In genomic region chr7:126778147-126778546, GRCm38 (mm10) we compare ENCODE assay signal across 8 mouse cellular contexts. TPM values are rescaled to one million over a fixed set of nuclear protein-coding genes. Genes with fewer than 3 reads are reported as not detected.
DNase-seq lines count a peak whose midpoint lies in the region; ATAC-seq and TF ChIP-seq lines count a peak whose summit lies in the region.

No protein-coding gene starts in this region.

- WGBS in heart, adult 2 months, result 86% methylated on average over 3 of the region's 3 CpGs
- 84% methylated on average over 3 of the region's 3 CpGs for WGBS in forebrain, postnatal 0 days
- WGBS in liver, embryonic 15.5 days (ENCODE audit: insufficient replicate concordance), result 97% methylated on average over 3 of the region's 3 CpGs

- no peak for ATAC-seq in forebrain, postnatal 0 days
- no peak for ATAC-seq in liver, embryonic 15.5 days (ENCODE audit: insufficient read depth)
- no peak for ATAC-seq in megakaryocyte progenitor cell, adult 5-6 weeks (replicated peaks; ENCODE audit: poor library complexity)

- H3K36me3 ChIP-seq in heart, adult 2 months (ENCODE audit: control insufficient read depth, insufficient read depth, low read length), result peaks cover 5% of the 10 kb centered on the region
- peaks cover 50% of the 10 kb centered on the region for H3K36me3 ChIP-seq in E14TG2a.4 (ENCODE audit: insufficient read depth, low read length)
- peaks cover 10% of the 10 kb centered on the region; the same call in 1 of the 2 replicates for H3K36me3 ChIP-seq in forebrain, postnatal 0 days (ENCODE audit: insufficient read depth)
- peaks cover 26% of the 10 kb centered on the region for H3K36me3 ChIP-seq in liver, embryonic 15.5 days (replicated peaks)

- H3K9me3 ChIP-seq in E14TG2a.4 (ENCODE audit: low read length), result no peaks in the 10 kb centered on the region
- H3K9me3 ChIP-seq in forebrain, postnatal 0 days (ENCODE audit: low read length), result no peaks in the 10 kb centered on the region
- H3K9me3 ChIP-seq in liver, embryonic 15.5 days (replicated peaks), result no peaks in the 10 kb centered on the region

- H3K4me3 ChIP-seq in heart, adult 2 months, result peak overlapping the region; percentile 84
- H3K4me3 ChIP-seq in E14TG2a.4 (replicated peaks; ENCODE audit: low read length), result peak overlapping the region; percentile 85
- H3K4me3 ChIP-seq in forebrain, postnatal 0 days (ENCODE audit: low read depth, low read length), result no peak overlapping the region
- peak overlapping the region; percentile 87 for H3K4me3 ChIP-seq in liver, embryonic 15.5 days (replicated peaks)

- H3K4me1 ChIP-seq in heart, adult 2 months (ENCODE audit: control insufficient read depth, insufficient read depth, low read length), result peaks cover 12% of the 10 kb centered on the region
- H3K4me1 ChIP-seq in E14TG2a.4 (replicated peaks; ENCODE audit: low read depth, low read length), result peaks cover 90% of the 10 kb centered on the region
- H3K4me1 ChIP-seq in forebrain, postnatal 0 days (ENCODE audit: insufficient read depth), result peaks cover 20% of the 10 kb centered on the region
- peaks cover 92% of the 10 kb centered on the region for H3K4me1 ChIP-seq in liver, embryonic 15.5 days (replicated peaks)

- H3K79me2 ChIP-seq in heart, adult 2 months (replicated peaks; ENCODE audit: control insufficient read depth, insufficient read depth, low read length), result peaks cover 5% of the 10 kb centered on the region

- no peak for TF ChIP-seq CTCF in heart, adult 2 months (IDR thresholded peaks at IDR 0.05)
- no peak for TF ChIP-seq CTCF in E14TG2a.4 (conservative IDR thresholded peaks at IDR 0.05; ENCODE audit: low read length)
- TF ChIP-seq CTCF in forebrain, postnatal 0 days (IDR thresholded peaks at IDR 0.05; ENCODE audit: low read depth), result no peak

- H3K27ac ChIP-seq in heart, adult 2 months, result peak overlapping the region; percentile 99; the same call in 1 of the 2 replicates
- H3K27ac ChIP-seq in forebrain, postnatal 0 days (ENCODE audit: low read depth, low read length), result no peak overlapping the region
- H3K27ac ChIP-seq in liver, embryonic 15.5 days (replicated peaks), result 0 out of 2 replicates have a peak overlapping the region, but pooled peaks have one; percentile 1

- H3K4me2 ChIP-seq in forebrain, postnatal 0 days (ENCODE audit: low read depth), result peak overlapping the region; percentile 93
- peak overlapping the region; percentile 93 for H3K4me2 ChIP-seq in liver, embryonic 15.5 days

- no peaks in the 10 kb centered on the region for H3K27me3 ChIP-seq in heart, adult 2 months (ENCODE audit: control insufficient read depth, insufficient read depth, low read length)
- no peaks in the 10 kb centered on the region for H3K27me3 ChIP-seq in E14TG2a.4 (ENCODE audit: insufficient read depth, low read length)
- H3K27me3 ChIP-seq in forebrain, postnatal 0 days (ENCODE audit: insufficient read depth, low read length), result no peaks in the 10 kb centered on the region
- no peaks in the 10 kb centered on the region for H3K27me3 ChIP-seq in liver, embryonic 15.5 days

- no peak for DNase-seq in heart, adult 2 months
- DNase-seq in heart, adult 8-10 months (ENCODE audit: low spot score), result no peak
- no peak for DNase-seq in forebrain, postnatal 0 days
- no peak for DNase-seq in thymus, postnatal 36 days
- DNase-seq in adrenal gland, postnatal 36 days, result no peak

- no peak overlapping the region; the same call in 1 of the 2 replicates for H3K9ac ChIP-seq in heart, adult 2 months (ENCODE audit: low read depth, low read length)
- H3K9ac ChIP-seq in forebrain, postnatal 0 days, result peak overlapping the region; percentile 96; the same call in 1 of the 2 replicates
- peak overlapping the region; percentile 100; the same call in 1 of the 2 replicates for H3K9ac ChIP-seq in liver, embryonic 15.5 days

- no peak for TF ChIP-seq EP300 in heart, adult 2 months (IDR thresholded peaks at IDR 0.05; ENCODE audit: insufficient read depth, low read depth, low read length)

- no peak for TF ChIP-seq POLR2A in heart, adult 2 months (IDR thresholded peaks at IDR 0.05; ENCODE audit: insufficient read depth, low read depth, low read length)

- intact Hi-C loops in heart, adult 2 months (cut with DNase I), result no loop called here

RNA-seq across cellular contexts. Expression of gene Ypel3, which starts 1.4 kb away (rescaled TPM):
- total RNA-seq in heart, adult 2 months (2021), result 10 to 100 TPM; 60.2 to 89.9 TPM
- polyA plus RNA-seq in heart, adult 2 months (2012; rRNA removed), result 115 and 144 TPM in 2 replicates
- total RNA-seq in heart, adult 8-10 months (2022), result 10 to 100 TPM; 46.6 to 99.6 (median 72.6) TPM
- total RNA-seq in forebrain, postnatal 0 days (2014; rRNA removed), result 162 and 237 TPM in 2 replicates
- 223 and 250 TPM in 2 replicates for polyA plus RNA-seq in forebrain, postnatal 0 days (2015; fragmentation: Nextera tagmentation; extraction: Ambion mirVana)
- 103 and 119 TPM in 2 replicates for polyA plus RNA-seq in liver, embryonic 15.5 days (2015; fragmentation: Nextera tagmentation; extraction: Ambion mirVana)
- 100 to 1,000 TPM in 1 of 2 experiments, 10 to 100 TPM in 1; 88.9 to 157 TPM for total RNA-seq in adrenal gland, postnatal 36 days (2021)
- 25.4 and 32.4 TPM in 2 replicates for total RNA-seq in megakaryocyte progenitor cell, adult 5-6 weeks (2015)
- total RNA-seq in megakaryocyte progenitor cell, adult 5-6 weeks (2017), result 11.8 and 15.1 TPM in 2 replicates

RNA-seq across cellular contexts. Expression of gene Tbx6, which starts 3.1 kb away (rescaled TPM):
- total RNA-seq in heart, adult 2 months (2021), result under 1 TPM; 0.44 to 0.66 TPM
- 2.3 and 2.9 TPM in 2 replicates for polyA plus RNA-seq in heart, adult 2 months (2012; rRNA removed)
- total RNA-seq in heart, adult 8-10 months (2022), result under 1 TPM; 0.40 to 0.49 (median 0.42) TPM
- 0.31 and 0.38 TPM in 2 replicates for total RNA-seq in forebrain, postnatal 0 days (2014; rRNA removed)
- 0.10 and 0.11 TPM in 2 replicates for polyA plus RNA-seq in forebrain, postnatal 0 days (2015; fragmentation: Nextera tagmentation; extraction: Ambion mirVana)
- 0.50 and 0.79 TPM in 2 replicates for polyA plus RNA-seq in liver, embryonic 15.5 days (2015; fragmentation: Nextera tagmentation; extraction: Ambion mirVana)
- total RNA-seq in adrenal gland, postnatal 36 days (2021), result under 1 TPM; 0.46 to 0.70 TPM
- 0.34 and 0.42 TPM in 2 replicates for total RNA-seq in megakaryocyte progenitor cell, adult 5-6 weeks (2015)
- total RNA-seq in megakaryocyte progenitor cell, adult 5-6 weeks (2017), result 0.14 TPM in 1 of 2 replicates, not detected in the other

RNA-seq across cellular contexts. Expression of gene Gdpd3, which starts 12.0 kb away (rescaled TPM):
- total RNA-seq in heart, adult 2 months (2021), result 1 to 10 TPM; 1.3 TPM
- polyA plus RNA-seq in heart, adult 2 months (2012; rRNA removed), result 4.3 and 75.7 TPM in 2 replicates
- 1 to 10 TPM; 1.3 to 2.2 (median 1.8) TPM for total RNA-seq in heart, adult 8-10 months (2022)
- total RNA-seq in forebrain, postnatal 0 days (2014; rRNA removed), result 1.2 and 2.5 TPM in 2 replicates
- polyA plus RNA-seq in forebrain, postnatal 0 days (2015; fragmentation: Nextera tagmentation; extraction: Ambion mirVana), result 0.93 and 0.97 TPM in 2 replicates
- polyA plus RNA-seq in liver, embryonic 15.5 days (2015; fragmentation: Nextera tagmentation; extraction: Ambion mirVana), result 0.74 and 0.84 TPM in 2 replicates
- 1 to 10 TPM; 1.3 to 4.7 TPM for total RNA-seq in adrenal gland, postnatal 36 days (2021)
- 8.4 and 13.3 TPM in 2 replicates for total RNA-seq in megakaryocyte progenitor cell, adult 5-6 weeks (2015)
- total RNA-seq in megakaryocyte progenitor cell, adult 5-6 weeks (2017), result 7.1 and 7.7 TPM in 2 replicates

RNA-seq across cellular contexts. Expression of gene Ppp4c, which starts 14.1 kb away (rescaled TPM):
- 10 to 100 TPM; 31.8 to 31.9 TPM for total RNA-seq in heart, adult 2 months (2021)
- polyA plus RNA-seq in heart, adult 2 months (2012; rRNA removed), result 65.6 and 99.5 TPM in 2 replicates
- 10 to 100 TPM; 32.7 to 36.8 (median 34.5) TPM for total RNA-seq in heart, adult 8-10 months (2022)
- 114 and 119 TPM in 2 replicates for total RNA-seq in forebrain, postnatal 0 days (2014; rRNA removed)
- 161 and 172 TPM in 2 replicates for polyA plus RNA-seq in forebrain, postnatal 0 days (2015; fragmentation: Nextera tagmentation; extraction: Ambion mirVana)
- polyA plus RNA-seq in liver, embryonic 15.5 days (2015; fragmentation: Nextera tagmentation; extraction: Ambion mirVana), result 107 and 113 TPM in 2 replicates
- 10 to 100 TPM; 81.0 to 86.5 TPM for total RNA-seq in adrenal gland, postnatal 36 days (2021)
- total RNA-seq in megakaryocyte progenitor cell, adult 5-6 weeks (2015), result 209 and 216 TPM in 2 replicates
- 113 and 131 TPM in 2 replicates for total RNA-seq in megakaryocyte progenitor cell, adult 5-6 weeks (2017)

RNA-seq across cellular contexts. Expression of gene Mapk3, which starts 18.7 kb away (rescaled TPM):
- 10 to 100 TPM; 45.9 to 53.1 TPM for total RNA-seq in heart, adult 2 months (2021)
- polyA plus RNA-seq in heart, adult 2 months (2012; rRNA removed), result 111 and 120 TPM in 2 replicates
- total RNA-seq in heart, adult 8-10 months (2022), result 10 to 100 TPM; 46.5 to 52.3 (median 50.4) TPM
- total RNA-seq in forebrain, postnatal 0 days (2014; rRNA removed), result 108 and 131 TPM in 2 replicates
- 118 and 133 TPM in 2 replicates for polyA plus RNA-seq in forebrain, postnatal 0 days (2015; fragmentation: Nextera tagmentation; extraction: Ambion mirVana)
- 20.0 and 23.5 TPM in 2 replicates for polyA plus RNA-seq in liver, embryonic 15.5 days (2015; fragmentation: Nextera tagmentation; extraction: Ambion mirVana)
- total RNA-seq in adrenal gland, postnatal 36 days (2021), result 100 to 1,000 TPM; 129 to 150 TPM
- 86.5 and 106 TPM in 2 replicates for total RNA-seq in megakaryocyte progenitor cell, adult 5-6 weeks (2015)
- total RNA-seq in megakaryocyte progenitor cell, adult 5-6 weeks (2017), result 36.0 and 41.3 TPM in 2 replicates
